Mouse (Mus musculus): ENCODE data around the gene Zfp933. TPM values are rescaled to one million over a fixed set of nuclear protein-coding genes. Genes with fewer than 3 reads are reported as not detected.
"Not testable (repeated sequence)": the region's sequence is repeated elsewhere in the genome, so short reads cannot be mapped to it uniquely, and the experiment has no call there.

The Zfp933 gene
- polyA plus RNA-seq, 1 experiment from 2014 or later: 6.2 TPM

- ATAC-seq (ENCODE audit: low FRiP score, low read depth): no peak
- no peak overlapping the region for H3K4me2 ChIP-seq (replicated peaks)
- no peak overlapping the region for H3K4me3 ChIP-seq
- H3K9me3 ChIP-seq: no peaks in the 10 kb centered on the region
- H3K9ac ChIP-seq: no peak overlapping the region
- peaks cover 94% of the 10 kb centered on the region for H3K36me3 ChIP-seq
- 83% methylated on average over 2 of the region's 2 CpGs for WGBS
- no peak overlapping the region for H3K27ac ChIP-seq
- no peaks in the 10 kb centered on the region for H3K27me3 ChIP-seq (replicated peaks)
- H3K4me1 ChIP-seq: no peaks in the 10 kb centered on the region
Measured at GRCm38 (mm10) chr4:147879456-147879855, 31.3 kb upstream of the Zfp933 start.

- H3K4me2 ChIP-seq (replicated peaks): no peak overlapping the region
- no peak overlapping the region for H3K4me3 ChIP-seq
- no peak for ATAC-seq (ENCODE audit: low FRiP score, low read depth)
- H3K9me3 ChIP-seq: no peaks in the 10 kb centered on the region
- H3K4me1 ChIP-seq: no peaks in the 10 kb centered on the region
- no peak overlapping the region for H3K27ac ChIP-seq
- H3K36me3 ChIP-seq: peaks cover 95% of the 10 kb centered on the region
- 95% methylated on average over 9 of the region's 9 CpGs for WGBS
- no peaks in the 10 kb centered on the region for H3K27me3 ChIP-seq (replicated peaks)
- H3K9ac ChIP-seq: no peak overlapping the region
Measured at GRCm38 (mm10) chr4:147878537-147878936, 30.4 kb upstream of the Zfp933 start.

GRCm38 (mm10) chr4:147875852-147876575 is 27.8 kb upstream of the Zfp933 start:
- 92% methylated on average over 4 of the region's 4 CpGs for WGBS
- no peak overlapping the region for H3K27ac ChIP-seq
- H3K9ac ChIP-seq: no peak overlapping the region
- no peaks in the 10 kb centered on the region for H3K27me3 ChIP-seq (replicated peaks)
- H3K4me3 ChIP-seq: no peak overlapping the region
- H3K4me2 ChIP-seq (replicated peaks): no peak overlapping the region
- no peak for ATAC-seq (ENCODE audit: low FRiP score, low read depth)
- no peaks in the 10 kb centered on the region for H3K4me1 ChIP-seq
- no peaks in the 10 kb centered on the region for H3K9me3 ChIP-seq
- peaks cover 88% of the 10 kb centered on the region for H3K36me3 ChIP-seq

GRCm38 (mm10) chr4:147869238-147869637 is 21.1 kb upstream of the Zfp933 start:
- H3K27ac ChIP-seq: no peak overlapping the region
- ATAC-seq (ENCODE audit: low FRiP score, low read depth): no peak

GRCm38 (mm10) chr4:147868450-147869031 is 20.4 kb upstream of the Zfp933 start, which contains the start of the genes Miip and Fv1:
Miip (minus strand) TSS chr4:147868816.
Fv1 (plus strand) TSS chr4:147868979.
- Histone ChIP-seq H3K36me3 (peaks cover 44% of the 10 kb centered on the region), H3K27me3 (replicated peaks) (no peaks in the 10 kb centered on the region), H3K9ac (peak within 1 kb of the TSS; percentile 75), H3K4me3 (peak within 1 kb of the TSS; percentile 76), H3K27ac (no peak within 1 kb of the TSS), H3K4me2 (replicated peaks) (peak within 1 kb of the TSS; percentile 80), H3K4me1 (peaks cover 23% of the 10 kb centered on the region), H3K9me3 (no peaks in the 10 kb centered on the region)
- under 1% methylated on average over 30 of the region's 30 CpGs for WGBS
- ATAC-seq (ENCODE audit: low FRiP score, low read depth): peak; percentile 98

More at GRCm38 (mm10) chr4:147869238-147869637, 21.1 kb upstream of the Zfp933 start:
- Histone ChIP-seq H3K9me3 (no peaks in the 10 kb centered on the region), H3K27me3 (replicated peaks) (no peaks in the 10 kb centered on the region), H3K9ac (peak overlapping the region; percentile 68), H3K36me3 (peaks cover 46% of the 10 kb centered on the region), H3K4me2 (replicated peaks) (peak overlapping the region; percentile 80), H3K4me1 (peaks cover 23% of the 10 kb centered on the region), H3K4me3 (peak overlapping the region; percentile 76)
- WGBS: 19% methylated on average over 5 of the region's 5 CpGs

GRCm38 (mm10) chr4:147867563-147868449 is 19.6 kb upstream of the Zfp933 start:
- peak; percentile 77 for ATAC-seq (ENCODE audit: low FRiP score, low read depth)

GRCm38 (mm10) chr4:147866793-147867192 is 18.6 kb upstream of the Zfp933 start:
- peaks cover 46% of the 10 kb centered on the region for H3K36me3 ChIP-seq
- H3K27ac ChIP-seq; H3K27me3 ChIP-seq (replicated peaks); H3K9me3 ChIP-seq; ATAC-seq (ENCODE audit: low FRiP score, low read depth); H3K4me3 ChIP-seq; H3K9ac ChIP-seq: not testable (repeated sequence)
- 42% methylated on average over 3 of the region's 3 CpGs for WGBS
- H3K4me1 ChIP-seq: peaks cover 23% of the 10 kb centered on the region
- H3K4me2 ChIP-seq (replicated peaks): 0 out of 2 replicates have a peak overlapping the region, but pooled peaks have one; percentile 56

More at GRCm38 (mm10) chr4:147867563-147868449, 19.6 kb upstream of the Zfp933 start:
- Histone ChIP-seq H3K27me3 (replicated peaks) (no peaks in the 10 kb centered on the region), H3K4me2 (replicated peaks) (peak overlapping the region; percentile 56), H3K4me1 (peaks cover 23% of the 10 kb centered on the region), H3K4me3 (peak overlapping the region; percentile 76), H3K9ac (peak overlapping the region; percentile 75), H3K36me3 (peaks cover 44% of the 10 kb centered on the region), H3K9me3 (no peaks in the 10 kb centered on the region), H3K27ac (no peak overlapping the region)
- 10% methylated on average over 22 of the region's 22 CpGs for WGBS

- no peak for ATAC-seq (ENCODE audit: low FRiP score, low read depth)
- Histone ChIP-seq H3K9me3 (no peaks in the 10 kb centered on the region), H3K27ac (no peak overlapping the region), H3K27me3 (replicated peaks) (no peaks in the 10 kb centered on the region), H3K9ac (no peak overlapping the region), H3K36me3 (peaks cover 51% of the 10 kb centered on the region), H3K4me3 (no peak overlapping the region), H3K4me1 (peaks cover 23% of the 10 kb centered on the region), H3K4me2 (replicated peaks) (no peak overlapping the region)
- 94% methylated on average over 9 of the region's 9 CpGs for WGBS
Measured at GRCm38 (mm10) chr4:147866056-147866455, 17.9 kb upstream of the Zfp933 start.

- Histone ChIP-seq H3K4me2 (replicated peaks) (no peak overlapping the region), H3K36me3 (peaks cover 53% of the 10 kb centered on the region), H3K4me3 (no peak overlapping the region), H3K4me1 (peaks cover 23% of the 10 kb centered on the region), H3K9ac (no peak overlapping the region), H3K27ac (no peak overlapping the region), H3K27me3 (replicated peaks) (no peaks in the 10 kb centered on the region), H3K9me3 (no peaks in the 10 kb centered on the region)
- no peak for ATAC-seq (ENCODE audit: low FRiP score, low read depth)
- WGBS: 96% methylated on average over 6 of the region's 6 CpGs
Measured at GRCm38 (mm10) chr4:147865651-147866050, 17.5 kb upstream of the Zfp933 start.

GRCm38 (mm10) chr4:147862051-147862450 is 13.9 kb upstream of the Zfp933 start:
- Histone ChIP-seq H3K9ac (no peak overlapping the region), H3K4me1 (no peaks in the 10 kb centered on the region), H3K36me3 (peaks cover 59% of the 10 kb centered on the region), H3K27ac (no peak overlapping the region), H3K27me3 (replicated peaks) (no peaks in the 10 kb centered on the region), H3K4me2 (replicated peaks) (no peak overlapping the region), H3K4me3 (no peak overlapping the region), H3K9me3 (no peaks in the 10 kb centered on the region)
- no peak for ATAC-seq (ENCODE audit: low FRiP score, low read depth)
- WGBS: 95% methylated on average over 3 of the region's 3 CpGs

- Histone ChIP-seq H3K4me2 (replicated peaks) (no peak overlapping the region), H3K4me3 (no peak overlapping the region), H3K27me3 (replicated peaks) (no peaks in the 10 kb centered on the region), H3K9ac (no peak overlapping the region), H3K27ac (no peak overlapping the region), H3K9me3 (no peaks in the 10 kb centered on the region), H3K4me1 (peaks cover 4% of the 10 kb centered on the region; the same call in 1 of the 2 replicates), H3K36me3 (no peaks in the 10 kb centered on the region)
- WGBS: 84% methylated on average over 2 of the region's 2 CpGs
- ATAC-seq (ENCODE audit: low FRiP score, low read depth): no peak
Measured at GRCm38 (mm10) chr4:147850776-147851175, 2.6 kb upstream of the Zfp933 start.

GRCm38 (mm10) chr4:147848584-147848991 is 422 bp upstream of the Zfp933 start:
- peak overlapping the region; percentile 57 for H3K4me3 ChIP-seq
- no peak overlapping the region for H3K27ac ChIP-seq
- peak overlapping the region; percentile 50 for H3K9ac ChIP-seq
- ATAC-seq (ENCODE audit: low FRiP score, low read depth): peak; percentile 73
- H3K9me3 ChIP-seq: peaks cover 5% of the 10 kb centered on the region
- no peaks in the 10 kb centered on the region for H3K27me3 ChIP-seq (replicated peaks)
- H3K36me3 ChIP-seq: peaks cover 7% of the 10 kb centered on the region
- H3K4me2 ChIP-seq (replicated peaks): peak overlapping the region; percentile 64
- WGBS: 11% methylated on average over 4 of the region's 4 CpGs
- peaks cover 4% of the 10 kb centered on the region; the same call in 1 of the 2 replicates for H3K4me1 ChIP-seq

Data from neural tube, embryonic 12.5 days (tissue).